In genomic region chr11:22513075-22513474, GRCm38 (mm10) we compare ENCODE assay signal across 8 mouse cellular contexts. TPM values are rescaled to one million over a fixed set of nuclear protein-coding genes. Genes with fewer than 3 reads are reported as not detected.
DNase-seq lines count a peak whose midpoint lies in the region; ATAC-seq and TF ChIP-seq lines count a peak whose summit lies in the region.

No protein-coding gene starts in this region.

- no peaks in the 10 kb centered on the region for H3K9me3 ChIP-seq in heart, embryonic 14.5 days (ENCODE audit: control insufficient read depth, low read length)
- H3K9me3 ChIP-seq in hindbrain, embryonic 13.5 days = no peaks in the 10 kb centered on the region
- H3K9me3 ChIP-seq in midbrain, embryonic 13.5 days = 0 out of 2 replicates have a peak, but pooled peaks cover 2% of the 10 kb centered on the region

- H3K36me3 ChIP-seq in heart, embryonic 14.5 days (ENCODE audit: control insufficient read depth, insufficient read depth, low read length) = no peaks in the 10 kb centered on the region
- peaks cover 11% of the 10 kb centered on the region for H3K36me3 ChIP-seq in hindbrain, embryonic 13.5 days
- peaks cover 7% of the 10 kb centered on the region for H3K36me3 ChIP-seq in midbrain, embryonic 13.5 days

- no peaks in the 10 kb centered on the region for H3K27me3 ChIP-seq in heart, embryonic 14.5 days (ENCODE audit: control insufficient read depth, insufficient read depth, low read length)
- no peaks in the 10 kb centered on the region for H3K27me3 ChIP-seq in hindbrain, embryonic 13.5 days
- no peaks in the 10 kb centered on the region for H3K27me3 ChIP-seq in midbrain, embryonic 13.5 days

- H3K4me1 ChIP-seq in heart, embryonic 14.5 days (ENCODE audit: control insufficient read depth in 2 of 2, insufficient read depth in 2 of 2, low read length in 2 of 2) = peaks cover 2 to 7% of the 10 kb centered on the region in 2 experiments; a peak in 3 of 4 replicates
- peaks cover 4% of the 10 kb centered on the region for H3K4me1 ChIP-seq in bone marrow macrophage, adult 2 months (ENCODE audit: control insufficient read depth, insufficient read depth, low read length)
- H3K4me1 ChIP-seq in hindbrain, embryonic 13.5 days (replicated peaks) = no peaks in the 10 kb centered on the region
- H3K4me1 ChIP-seq in midbrain, embryonic 13.5 days (replicated peaks) = peaks cover 8% of the 10 kb centered on the region; the same call in 1 of the 2 replicates

- no peak for TF ChIP-seq CTCF in bone marrow macrophage, adult 2 months (IDR thresholded peaks at IDR 0.05; ENCODE audit: low read depth, low read length)

- intact Hi-C loops in heart, postnatal 14 days (cut with DNase I) = loop anchor here (5.0 to 10.0 kb wide), 4 partner anchors 104 to 472 kb away; partner anchors contain the start of genes Commd1 and Gm28048
- intact Hi-C loops in left cerebral cortex, postnatal 36 days (cut with DNase I) = loop anchor here (2.0 kb wide), 2 partner anchors 104 to 226 kb away; no protein-coding TSS in a partner anchor

- no peak for DNase-seq in heart, postnatal 14 days
- no peak for DNase-seq in adrenal gland, adult (ENCODE audit: inconsistent age in 2 of 2, low spot score in 1 of 2)
- no peak for DNase-seq in left cerebral cortex, postnatal 36 days (ENCODE audit: low spot score in 2 of 2)
- no peak for DNase-seq in adrenal gland, postnatal 14 days

- peak overlapping the region; percentile 93 for H3K9ac ChIP-seq in heart, embryonic 14.5 days (ENCODE audit: low read length)
- peak overlapping the region; percentile 93 for H3K9ac ChIP-seq in hindbrain, embryonic 13.5 days
- H3K9ac ChIP-seq in midbrain, embryonic 13.5 days (replicated peaks) = peak overlapping the region; percentile 89

- ATAC-seq in heart, embryonic 14.5 days (ENCODE audit: insufficient number of reproducible peaks, insufficient read depth, low FRiP score, low read depth) = no peak
- ATAC-seq in hindbrain, embryonic 13.5 days (ENCODE audit: low FRiP score) = no peak
- ATAC-seq in midbrain, embryonic 13.5 days = no peak; the same call in 1 of the 2 replicates

- peak overlapping the region; percentile 83 for H3K4me2 ChIP-seq in heart, embryonic 14.5 days (ENCODE audit: low read length)
- peak overlapping the region; percentile 64 for H3K4me2 ChIP-seq in hindbrain, embryonic 13.5 days
- peak overlapping the region; percentile 59 for H3K4me2 ChIP-seq in midbrain, embryonic 13.5 days (replicated peaks)

- H3K4me3 ChIP-seq in heart, embryonic 14.5 days (ENCODE audit: control insufficient read depth in 1 of 2, insufficient read depth in 1 of 2, low read depth in 1 of 2, low read length in 2 of 2) = peak overlapping the region; percentile 88 to 90
- peak overlapping the region; percentile 69; the same call in 1 of the 2 replicates for H3K4me3 ChIP-seq in bone marrow macrophage, adult 2 months (ENCODE audit: insufficient read depth, low read length)
- H3K4me3 ChIP-seq in hindbrain, embryonic 13.5 days = peak overlapping the region; percentile 75
- H3K4me3 ChIP-seq in midbrain, embryonic 13.5 days (replicated peaks) = peak overlapping the region; percentile 61

- WGBS in heart, embryonic 14.5 days = 55% methylated on average over 11 of the region's 11 CpGs
- 36% methylated on average over 11 of the region's 11 CpGs for WGBS in hindbrain, embryonic 13.5 days
- WGBS in midbrain, embryonic 13.5 days = 29% methylated on average over 11 of the region's 11 CpGs

- no peak for TF ChIP-seq POLR2A in bone marrow macrophage, adult 2 months (IDR thresholded peaks at IDR 0.05; ENCODE audit: borderline replicate concordance, low read depth, low read length)

- peak overlapping the region; percentile 85 to 92 for H3K27ac ChIP-seq in heart, embryonic 14.5 days (replicated peaks in 1 of 2; ENCODE audit: control insufficient read depth in 1 of 2, insufficient read depth in 1 of 2, low read depth in 2 of 2, low read length in 2 of 2)
- peak overlapping the region; percentile 52 for H3K27ac ChIP-seq in bone marrow macrophage, adult 2 months (ENCODE audit: insufficient read depth, low read depth, low read length)
- peak overlapping the region; percentile 99 for H3K27ac ChIP-seq in hindbrain, embryonic 13.5 days
- peak overlapping the region; percentile 97 for H3K27ac ChIP-seq in midbrain, embryonic 13.5 days

RNA-seq across cellular contexts. Expression of gene Tmem17, which starts 1.2 kb away (rescaled TPM):
- polyA plus RNA-seq in heart, embryonic 14.5 days (2014; fragmentation: Nextera tagmentation; extraction: Ambion mirVana) = 10.3 and 11.0 TPM in 2 replicates
- total RNA-seq in heart, postnatal 14 days (2021) = 1 to 10 TPM; 1.5 to 1.9 TPM
- polyA plus RNA-seq in bone marrow macrophage, adult 2 months (2012; ENCODE audit: insufficient read depth, insufficient read length, missing spikeins) = 0.82 and 1.5 TPM in 2 replicates
- 21.1 and 22.6 TPM in 2 replicates for polyA plus RNA-seq in hindbrain, embryonic 13.5 days (2015; fragmentation: Nextera tagmentation; extraction: Ambion mirVana)
- polyA plus RNA-seq in midbrain, embryonic 13.5 days (2015; fragmentation: Nextera tagmentation; extraction: Ambion mirVana) = 20.4 and 20.8 TPM in 2 replicates
- total RNA-seq in left cerebral cortex, postnatal 36 days (2021) = 1 to 10 TPM; 6.6 to 6.7 TPM
- 2.3 and 3.1 TPM in 2 replicates for total RNA-seq in adrenal gland, postnatal 14 days (2021)
